Mouse (Mus musculus): ENCODE measurements around the gene Mrpl9. TPM values are rescaled to one million over a fixed set of nuclear protein-coding genes. Genes with fewer than 3 reads are reported as not detected.

Gene Mrpl9
- polyA plus RNA-seq, 1 experiment from 2014 or later: 75.2 TPM

DNA sequence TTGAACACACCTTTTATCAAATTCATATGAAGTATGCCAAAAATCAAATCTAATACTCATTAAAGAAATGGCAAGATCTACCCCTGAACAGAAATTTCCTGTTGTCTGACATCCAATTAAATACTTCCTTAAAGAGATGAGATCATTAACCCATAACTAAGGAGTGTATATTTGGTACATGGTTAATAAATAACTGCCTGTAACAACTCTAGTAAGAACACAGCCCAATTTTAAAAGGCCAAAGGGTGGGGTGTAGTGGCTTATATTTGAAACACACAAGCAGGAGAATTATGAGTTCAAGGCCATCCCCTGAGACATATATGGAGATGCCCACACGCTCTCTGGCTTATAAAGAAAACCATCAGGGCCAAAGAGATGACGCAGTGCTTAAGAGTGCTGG is 6.3 kb downstream of the Mrpl9 start:
- Histone ChIP-seq H3K4me1 (ENCODE audit: control insufficient read depth, insufficient read depth, low read length) (no peaks in the 10 kb centered on the region), H3K36me3 (ENCODE audit: control insufficient read depth, insufficient read depth, low read length) (peaks cover 16% of the 10 kb centered on the region), H3K4me3 (ENCODE audit: low read depth, low read length) (no peak overlapping the region), H3K9me3 (ENCODE audit: control insufficient read depth, low read length) (no peaks in the 10 kb centered on the region), H3K27ac (replicated peaks; ENCODE audit: low read depth, low read length) (no peak overlapping the region), H3K4me2 (ENCODE audit: low read depth, severe bottlenecking) (no peak overlapping the region), H3K9ac (ENCODE audit: low read length) (no peak overlapping the region), H3K27me3 (ENCODE audit: control insufficient read depth, insufficient read depth, low read length) (no peaks in the 10 kb centered on the region)
- 90% methylated on average over 2 of the region's 2 CpGs for WGBS
- ATAC-seq (ENCODE audit: insufficient number of reproducible peaks, low FRiP score, low TSS enrichment, low read depth) (no peak), DNase-seq (ENCODE audit: low spot score) (no peak)

DNA sequence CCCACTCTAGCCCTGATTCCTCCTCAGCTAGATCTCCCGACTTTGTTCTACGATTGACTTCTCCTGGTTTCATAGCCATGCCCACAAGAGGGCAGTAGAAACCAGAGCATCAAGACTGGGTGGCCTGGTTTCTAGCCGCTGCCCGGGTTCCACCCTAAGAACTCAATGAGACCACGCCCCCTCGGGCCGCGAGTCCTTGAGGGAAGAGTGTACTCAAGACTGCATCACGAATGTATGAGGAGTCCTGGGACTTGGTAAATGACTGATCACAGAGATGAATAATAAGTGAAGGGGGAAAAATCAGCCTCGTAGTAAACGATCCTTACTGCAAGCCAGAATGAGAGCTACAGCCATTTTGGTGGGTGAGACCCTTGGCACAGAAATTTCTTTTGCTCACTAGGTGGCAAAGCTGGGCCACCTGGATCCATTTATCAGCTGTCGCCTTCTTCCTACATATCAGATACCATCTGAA is 13.4 kb downstream of the Mrpl9 start:
- H3K36me3 ChIP-seq (ENCODE audit: control insufficient read depth, insufficient read depth, low read length): no peaks in the 10 kb centered on the region
- peak; percentile 82 for ATAC-seq (ENCODE audit: insufficient number of reproducible peaks, low FRiP score, low TSS enrichment, low read depth)
- DNase-seq (ENCODE audit: low spot score): peak; percentile 93
- H3K9me3 ChIP-seq (ENCODE audit: control insufficient read depth, low read length): no peaks in the 10 kb centered on the region
- H3K4me1 ChIP-seq (ENCODE audit: control insufficient read depth, insufficient read depth, low read length): no peaks in the 10 kb centered on the region
- H3K9ac ChIP-seq (ENCODE audit: low read length): no peak overlapping the region
- H3K4me3 ChIP-seq (ENCODE audit: low read depth, low read length): peak overlapping the region; percentile 21; the same call in 1 of the 2 replicates
- peak overlapping the region; percentile 40 for H3K4me2 ChIP-seq (ENCODE audit: low read depth, severe bottlenecking)
- no peak overlapping the region for H3K27ac ChIP-seq (replicated peaks; ENCODE audit: low read depth, low read length)
- H3K27me3 ChIP-seq (ENCODE audit: control insufficient read depth, insufficient read depth, low read length): no peaks in the 10 kb centered on the region
- 2% methylated on average over 12 of the region's 12 CpGs for WGBS

DNA sequence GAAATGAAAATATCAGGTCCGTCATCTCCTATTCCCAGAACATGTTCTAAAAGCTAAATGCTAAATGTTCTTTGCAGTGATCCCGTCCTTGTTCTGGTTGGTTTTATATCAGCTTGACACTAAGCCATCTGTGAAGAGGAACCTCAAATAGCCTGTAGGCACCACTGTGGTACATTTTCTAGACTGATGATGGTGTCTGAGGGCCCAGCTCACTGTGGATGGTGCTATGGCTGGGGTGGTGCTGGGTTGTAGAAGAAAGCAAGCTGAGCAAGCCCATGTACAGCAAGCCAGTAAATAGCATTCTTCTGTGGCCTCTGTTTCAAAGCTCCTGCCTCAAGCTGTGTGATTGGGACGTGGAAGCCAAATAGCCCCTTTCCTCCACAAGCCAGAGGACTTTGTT is 13.9 kb downstream of the Mrpl9 start:
- no peaks in the 10 kb centered on the region for H3K36me3 ChIP-seq (ENCODE audit: control insufficient read depth, insufficient read depth, low read length)
- ATAC-seq (ENCODE audit: insufficient number of reproducible peaks, low FRiP score, low TSS enrichment, low read depth): no peak
- 83% methylated on average over 3 of the region's 3 CpGs for WGBS
- DNase-seq (ENCODE audit: low spot score): no peak
- no peak overlapping the region for H3K9ac ChIP-seq (ENCODE audit: low read length)
- no peak overlapping the region for H3K27ac ChIP-seq (replicated peaks; ENCODE audit: low read depth, low read length)
- H3K9me3 ChIP-seq (ENCODE audit: control insufficient read depth, low read length): no peaks in the 10 kb centered on the region
- H3K4me3 ChIP-seq (ENCODE audit: low read depth, low read length): no peak overlapping the region
- no peaks in the 10 kb centered on the region for H3K4me1 ChIP-seq (ENCODE audit: control insufficient read depth, insufficient read depth, low read length)
- no peaks in the 10 kb centered on the region for H3K27me3 ChIP-seq (ENCODE audit: control insufficient read depth, insufficient read depth, low read length)
- H3K4me2 ChIP-seq (ENCODE audit: low read depth, severe bottlenecking): peak overlapping the region; percentile 40

DNA sequence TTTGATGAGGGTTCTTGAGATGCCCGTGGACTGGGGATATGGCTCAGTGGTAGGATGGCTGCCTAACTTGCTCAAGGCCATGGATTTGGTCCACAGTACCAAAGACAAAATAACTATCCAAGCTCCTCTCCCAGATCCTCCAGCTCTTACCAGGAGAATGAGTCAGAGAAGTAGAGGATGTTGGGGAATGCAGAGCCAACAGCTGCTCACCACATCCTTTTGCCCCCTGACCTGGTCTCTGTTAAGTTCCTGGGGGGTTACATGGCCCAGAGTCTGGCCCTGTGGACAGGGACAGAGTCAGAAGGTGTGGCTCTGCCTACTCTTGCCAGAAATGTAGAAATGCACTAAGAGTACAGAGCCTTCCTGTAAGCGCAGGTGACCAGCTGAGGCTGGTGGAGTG is 16.7 kb downstream of the Mrpl9 start:
- 98% methylated on average over 2 of the region's 2 CpGs for WGBS
- DNase-seq (ENCODE audit: low spot score): no peak
- Histone ChIP-seq H3K36me3 (ENCODE audit: control insufficient read depth, insufficient read depth, low read length) (no peaks in the 10 kb centered on the region), H3K4me1 (ENCODE audit: control insufficient read depth, insufficient read depth, low read length) (peaks cover 10% of the 10 kb centered on the region), H3K27ac (replicated peaks; ENCODE audit: low read depth, low read length) (no peak overlapping the region), H3K9ac (ENCODE audit: low read length) (no peak overlapping the region), H3K4me3 (ENCODE audit: low read depth, low read length) (no peak overlapping the region), H3K4me2 (ENCODE audit: low read depth, severe bottlenecking) (no peak overlapping the region), H3K9me3 (ENCODE audit: control insufficient read depth, low read length) (no peaks in the 10 kb centered on the region), H3K27me3 (ENCODE audit: control insufficient read depth, insufficient read depth, low read length) (no peaks in the 10 kb centered on the region)
- no peak for ATAC-seq (ENCODE audit: insufficient number of reproducible peaks, low FRiP score, low TSS enrichment, low read depth)

DNA sequence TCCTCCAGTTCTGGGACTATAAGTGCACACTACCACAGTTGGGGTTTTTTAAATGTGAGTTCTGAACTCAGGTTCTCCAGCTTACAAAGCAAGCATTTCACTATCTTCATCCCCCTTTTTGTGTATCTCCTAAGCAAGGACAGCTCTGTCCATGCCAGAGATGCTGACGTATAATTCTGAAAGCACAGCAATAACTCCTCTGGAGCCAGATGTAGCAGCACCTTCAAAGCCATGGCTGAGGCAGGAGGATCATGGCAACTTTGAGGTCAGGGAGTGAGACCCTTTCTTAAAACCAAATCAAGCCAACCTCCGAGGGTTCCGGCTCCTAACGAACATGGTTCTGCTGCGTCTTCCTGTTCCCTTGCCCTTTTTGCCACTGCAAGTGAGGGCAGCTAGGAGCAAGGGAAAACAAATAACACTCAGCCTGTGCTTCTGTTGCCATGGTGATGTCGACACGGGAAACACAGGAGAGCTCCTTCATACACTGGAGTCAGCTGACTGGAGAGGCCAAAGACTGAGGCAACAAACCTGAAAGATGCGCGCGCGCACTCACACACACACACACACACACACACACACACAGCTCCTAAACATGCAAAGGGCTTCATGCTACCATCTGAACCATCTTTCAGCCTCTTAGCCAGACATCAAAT is 20.9 kb downstream of the Mrpl9 start:
- H3K4me1 ChIP-seq (ENCODE audit: control insufficient read depth, insufficient read depth, low read length): peaks cover 11% of the 10 kb centered on the region
- H3K9ac ChIP-seq (ENCODE audit: low read length): no peak overlapping the region
- H3K9me3 ChIP-seq (ENCODE audit: control insufficient read depth, low read length): no peaks in the 10 kb centered on the region
- no peaks in the 10 kb centered on the region for H3K27me3 ChIP-seq (ENCODE audit: control insufficient read depth, insufficient read depth, low read length)
- DNase-seq (ENCODE audit: low spot score): peak; percentile 42
- H3K36me3 ChIP-seq (ENCODE audit: control insufficient read depth, insufficient read depth, low read length): no peaks in the 10 kb centered on the region
- no peak overlapping the region for H3K4me3 ChIP-seq (ENCODE audit: low read depth, low read length)
- WGBS: 68% methylated on average over 11 of the region's 11 CpGs
- no peak overlapping the region for H3K4me2 ChIP-seq (ENCODE audit: low read depth, severe bottlenecking)
- ATAC-seq (ENCODE audit: insufficient number of reproducible peaks, low FRiP score, low TSS enrichment, low read depth): peak; percentile 40; the same call in 1 of the 2 replicates
- H3K27ac ChIP-seq (replicated peaks; ENCODE audit: low read depth, low read length): no peak overlapping the region

DNA sequence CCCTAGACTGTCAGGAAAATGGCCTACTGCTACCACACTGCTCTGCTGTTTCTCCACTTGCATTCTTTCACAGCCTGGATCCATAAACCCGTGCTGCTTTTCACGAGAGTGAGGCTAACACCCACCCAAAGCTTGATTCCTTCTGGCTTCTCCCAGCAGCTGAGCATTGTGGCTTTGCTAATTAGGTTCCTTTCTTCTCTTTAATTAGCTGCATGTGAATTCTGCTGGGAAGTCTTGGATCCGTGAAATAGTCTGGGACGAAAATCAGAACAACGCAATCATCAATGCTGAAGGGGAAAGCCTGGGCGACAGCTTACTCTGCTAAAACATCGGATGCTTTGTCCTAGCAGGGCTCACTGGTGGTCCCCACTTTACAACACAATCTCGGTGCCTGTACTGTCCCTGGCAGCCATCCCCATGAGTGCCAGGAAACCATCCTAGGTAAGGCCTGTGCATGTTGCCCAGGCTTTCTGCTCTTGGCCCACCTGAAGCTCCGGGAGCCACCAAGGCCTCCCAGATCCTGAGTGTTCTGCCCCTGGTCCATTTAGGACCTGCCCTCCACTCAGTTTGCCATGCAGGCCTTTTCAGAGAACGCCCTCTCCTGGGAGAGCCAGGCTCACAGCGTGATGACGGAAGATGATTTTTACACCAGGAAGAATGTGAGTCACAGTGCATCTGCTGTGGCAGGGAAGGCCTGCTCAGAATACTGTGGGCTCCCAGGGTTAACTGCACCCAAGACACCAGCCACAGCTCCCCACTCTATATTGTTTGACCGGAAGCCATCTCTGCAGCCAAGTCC is 22.7 kb downstream of the Mrpl9 start:
- DNase-seq (ENCODE audit: low spot score) (no peak), ATAC-seq (ENCODE audit: insufficient number of reproducible peaks, low FRiP score, low TSS enrichment, low read depth) (no peak)

DNA sequence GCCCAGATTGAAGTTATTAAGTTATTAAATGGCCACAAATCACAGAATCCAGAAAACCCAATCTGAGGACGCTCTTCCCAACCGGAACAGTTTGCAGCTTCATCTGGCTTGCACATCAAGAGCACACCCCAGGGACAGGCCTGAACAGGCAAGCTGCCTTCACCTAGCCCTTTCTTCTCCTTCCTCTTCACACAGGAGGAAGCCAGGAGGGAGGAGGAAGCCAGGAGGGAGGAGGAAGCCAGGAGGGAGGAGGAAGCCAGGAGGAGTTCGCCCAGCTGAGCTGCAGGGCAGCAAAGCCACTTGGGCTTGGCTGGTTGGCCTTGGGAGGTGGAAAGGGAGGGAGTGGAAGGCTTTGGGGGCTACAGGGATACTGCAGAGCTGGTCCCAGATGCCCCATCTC is 25.8 kb downstream of the Mrpl9 start:
- Histone ChIP-seq H3K27me3 (ENCODE audit: control insufficient read depth, insufficient read depth, low read length) (no peaks in the 10 kb centered on the region), H3K36me3 (ENCODE audit: control insufficient read depth, insufficient read depth, low read length) (no peaks in the 10 kb centered on the region), H3K9ac (ENCODE audit: low read length) (no peak overlapping the region), H3K4me1 (ENCODE audit: control insufficient read depth, insufficient read depth, low read length) (peaks cover 14% of the 10 kb centered on the region), H3K4me2 (ENCODE audit: low read depth, severe bottlenecking) (no peak overlapping the region), H3K9me3 (ENCODE audit: control insufficient read depth, low read length) (no peaks in the 10 kb centered on the region), H3K4me3 (ENCODE audit: low read depth, low read length) (no peak overlapping the region), H3K27ac (replicated peaks; ENCODE audit: low read depth, low read length) (no peak overlapping the region)
- ATAC-seq (ENCODE audit: insufficient number of reproducible peaks, low FRiP score, low TSS enrichment, low read depth) (no peak), DNase-seq (ENCODE audit: low spot score) (no peak)
- 25% methylated on average over 3 of the region's 3 CpGs for WGBS

More for the DNA sequence above, 22.7 kb downstream of the Mrpl9 start:
- no peaks in the 10 kb centered on the region for H3K27me3 ChIP-seq (ENCODE audit: control insufficient read depth, insufficient read depth, low read length)
- H3K4me2 ChIP-seq (ENCODE audit: low read depth, severe bottlenecking): no peak overlapping the region
- peak overlapping the region; percentile 8; the same call in 1 of the 2 replicates for H3K9ac ChIP-seq (ENCODE audit: low read length)
- WGBS: 53% methylated on average over 13 of the region's 13 CpGs
- peaks cover 11% of the 10 kb centered on the region for H3K4me1 ChIP-seq (ENCODE audit: control insufficient read depth, insufficient read depth, low read length)
- H3K36me3 ChIP-seq (ENCODE audit: control insufficient read depth, insufficient read depth, low read length): no peaks in the 10 kb centered on the region
- H3K27ac ChIP-seq (replicated peaks; ENCODE audit: low read depth, low read length): no peak overlapping the region
- no peaks in the 10 kb centered on the region for H3K9me3 ChIP-seq (ENCODE audit: control insufficient read depth, low read length)
- no peak overlapping the region for H3K4me3 ChIP-seq (ENCODE audit: low read depth, low read length)

DNA sequence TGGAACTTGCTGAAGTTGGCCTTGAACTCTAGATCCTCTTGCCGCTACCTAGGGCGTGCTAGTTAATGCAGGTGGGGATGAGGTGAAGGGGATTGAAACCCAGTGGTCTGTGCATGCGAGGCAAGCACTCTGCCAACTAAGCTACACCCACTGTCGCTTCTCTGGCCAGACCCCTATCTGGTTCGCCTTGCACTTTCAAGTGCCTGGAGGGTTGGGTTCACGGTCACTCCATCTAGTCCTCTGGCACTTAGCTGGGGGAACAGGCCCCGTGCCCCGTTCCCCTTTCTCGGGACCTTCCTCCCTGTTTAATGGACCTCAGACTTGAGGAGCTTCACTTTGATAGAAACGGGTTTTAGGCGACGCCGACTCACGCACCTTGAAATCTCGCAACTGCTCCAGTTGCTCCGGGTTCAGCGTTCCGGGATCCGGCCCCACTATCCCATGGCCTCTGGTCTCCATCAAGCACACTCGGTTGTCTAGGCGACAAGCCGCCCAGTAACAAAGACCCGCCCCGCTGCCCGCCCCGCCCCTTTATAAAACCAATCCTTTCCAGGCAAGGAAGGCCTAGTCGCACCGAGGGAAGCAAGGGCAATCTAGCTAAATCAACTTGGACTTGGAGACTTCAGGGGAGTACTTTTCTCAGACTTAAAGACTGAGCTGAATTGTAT is 29.5 kb downstream of the Mrpl9 start:
- Histone ChIP-seq H3K4me3 (ENCODE audit: low read depth, low read length) (peak overlapping the region; percentile 19; the same call in 1 of the 2 replicates), H3K36me3 (ENCODE audit: control insufficient read depth, insufficient read depth, low read length) (no peaks in the 10 kb centered on the region), H3K27me3 (ENCODE audit: control insufficient read depth, insufficient read depth, low read length) (no peaks in the 10 kb centered on the region), H3K4me1 (ENCODE audit: control insufficient read depth, insufficient read depth, low read length) (peaks cover 9% of the 10 kb centered on the region; the same call in 1 of the 2 replicates), H3K9me3 (ENCODE audit: control insufficient read depth, low read length) (no peaks in the 10 kb centered on the region), H3K27ac (replicated peaks; ENCODE audit: low read depth, low read length) (no peak overlapping the region), H3K4me2 (ENCODE audit: low read depth, severe bottlenecking) (peak overlapping the region; percentile 46), H3K9ac (ENCODE audit: low read length) (no peak overlapping the region)
- 7% methylated on average over 28 of the region's 28 CpGs for WGBS
- DNase-seq (ENCODE audit: low spot score) (peak; percentile 85), ATAC-seq (ENCODE audit: insufficient number of reproducible peaks, low FRiP score, low TSS enrichment, low read depth) (peak; percentile 86)
